Mouse (Mus musculus): ENCODE results near the gene Lpp. TPM values are rescaled to one million over a fixed set of nuclear protein-coding genes. Genes with fewer than 3 reads are reported as not detected.

The Lpp gene
- polyA plus RNA-seq, 1 experiment from 2014 or later = 79.9 TPM

DNA sequence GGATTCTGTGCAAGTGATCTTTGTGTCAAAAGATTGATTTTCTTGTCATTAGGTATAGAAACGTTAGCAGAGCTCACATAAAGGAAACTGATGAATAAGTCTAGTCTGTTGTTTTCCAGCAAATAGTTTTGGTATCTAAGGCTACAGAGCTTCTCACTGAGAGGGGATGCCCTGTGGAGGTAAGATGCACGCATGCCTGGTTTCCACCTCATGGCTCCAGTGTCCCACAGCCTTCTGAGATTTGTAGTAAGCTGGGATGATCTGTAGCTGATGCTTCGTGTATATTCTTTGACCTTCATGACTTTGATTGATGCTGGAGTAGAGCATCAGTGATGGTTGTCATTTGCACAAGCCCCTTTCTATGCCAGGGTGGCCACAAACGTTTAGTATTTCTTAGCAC is 414.3 kb downstream of the Lpp start:
- ATAC-seq (ENCODE audit: insufficient read depth) = no peak
- Histone ChIP-seq H3K4me3 (ENCODE audit: low read depth, low read length) (no peak overlapping the region), H3K27me3 (ENCODE audit: insufficient read depth, low read length) (no peaks in the 10 kb centered on the region), H3K36me3 (ENCODE audit: insufficient read depth) (no peaks in the 10 kb centered on the region), H3K9me3 (ENCODE audit: low read depth, low read length) (no peaks in the 10 kb centered on the region), H3K4me1 (ENCODE audit: insufficient read depth) (no peaks in the 10 kb centered on the region), H3K27ac (ENCODE audit: low read depth) (no peak overlapping the region), H3K4me2 (no peak overlapping the region), H3K9ac (no peak overlapping the region)
- WGBS = 52% methylated on average over 4 of the region's 4 CpGs
- no peak for TF ChIP-seq CTCF (IDR thresholded peaks at IDR 0.05; ENCODE audit: low read depth)
- DNase-seq = no peak

DNA sequence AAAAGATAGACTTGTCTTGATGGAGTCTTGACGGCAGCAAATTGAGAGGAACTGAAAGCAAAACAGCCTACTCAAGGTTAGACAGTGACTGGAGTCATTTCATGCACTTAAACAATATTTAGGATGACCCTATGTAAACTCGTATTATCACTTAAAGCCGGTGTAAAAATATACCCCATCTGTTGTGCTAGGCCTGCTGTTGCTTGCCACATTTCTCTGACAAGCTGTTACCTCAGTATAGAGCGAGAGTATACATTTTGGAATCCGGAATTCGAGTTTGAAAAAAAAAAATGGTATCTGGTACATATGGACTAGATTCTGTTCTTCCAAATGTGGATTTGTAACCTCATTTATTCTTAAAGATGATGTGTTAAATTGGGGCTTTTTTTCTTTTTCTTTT is 416.5 kb downstream of the Lpp start:
- Histone ChIP-seq H3K27ac (ENCODE audit: low read depth) (no peak overlapping the region), H3K9me3 (ENCODE audit: low read depth, low read length) (no peaks in the 10 kb centered on the region), H3K4me1 (ENCODE audit: insufficient read depth) (no peaks in the 10 kb centered on the region), H3K36me3 (ENCODE audit: insufficient read depth) (no peaks in the 10 kb centered on the region), H3K27me3 (ENCODE audit: insufficient read depth, low read length) (no peaks in the 10 kb centered on the region), H3K4me3 (ENCODE audit: low read depth, low read length) (no peak overlapping the region), H3K4me2 (no peak overlapping the region), H3K9ac (no peak overlapping the region)
- no peak for DNase-seq
- no peak for ATAC-seq (ENCODE audit: insufficient read depth)
- no peak for TF ChIP-seq CTCF (IDR thresholded peaks at IDR 0.05; ENCODE audit: low read depth)
- 75% methylated on average over 6 of the region's 6 CpGs for WGBS

DNA sequence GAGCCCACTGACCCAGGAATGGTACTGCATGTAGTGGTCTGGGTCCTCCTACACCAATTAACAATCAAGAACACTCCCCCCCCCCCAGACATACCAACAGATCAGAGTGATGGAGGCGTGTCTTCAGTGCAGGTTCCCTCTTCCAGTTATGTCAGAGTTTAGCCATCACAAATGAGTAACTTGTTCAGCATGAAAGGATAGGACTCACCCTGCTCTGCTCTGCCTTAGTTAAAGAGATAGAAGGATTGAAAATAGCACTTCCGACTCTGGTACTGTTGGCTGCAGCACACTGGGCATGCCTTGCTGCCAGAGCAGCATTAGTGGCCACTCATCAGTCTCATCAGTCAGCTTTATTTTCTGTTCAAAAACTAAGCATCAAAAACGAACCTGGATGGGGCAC is 423.3 kb downstream of the Lpp start:
- ATAC-seq (ENCODE audit: insufficient read depth) (no peak), DNase-seq (no peak)
- H3K4me1 ChIP-seq (ENCODE audit: insufficient read depth) = no peaks in the 10 kb centered on the region
- WGBS = 71% methylated on average over 3 of the region's 3 CpGs
- no peak overlapping the region for H3K4me2 ChIP-seq
- no peak overlapping the region for H3K27ac ChIP-seq (ENCODE audit: low read depth)
- H3K27me3 ChIP-seq (ENCODE audit: insufficient read depth, low read length) = no peaks in the 10 kb centered on the region
- H3K36me3 ChIP-seq (ENCODE audit: insufficient read depth) = no peaks in the 10 kb centered on the region
- no peak overlapping the region for H3K9ac ChIP-seq
- H3K4me3 ChIP-seq (ENCODE audit: low read depth, low read length) = no peak overlapping the region
- no peak for TF ChIP-seq CTCF (IDR thresholded peaks at IDR 0.05; ENCODE audit: low read depth)
- H3K9me3 ChIP-seq (ENCODE audit: low read depth, low read length) = no peaks in the 10 kb centered on the region

DNA sequence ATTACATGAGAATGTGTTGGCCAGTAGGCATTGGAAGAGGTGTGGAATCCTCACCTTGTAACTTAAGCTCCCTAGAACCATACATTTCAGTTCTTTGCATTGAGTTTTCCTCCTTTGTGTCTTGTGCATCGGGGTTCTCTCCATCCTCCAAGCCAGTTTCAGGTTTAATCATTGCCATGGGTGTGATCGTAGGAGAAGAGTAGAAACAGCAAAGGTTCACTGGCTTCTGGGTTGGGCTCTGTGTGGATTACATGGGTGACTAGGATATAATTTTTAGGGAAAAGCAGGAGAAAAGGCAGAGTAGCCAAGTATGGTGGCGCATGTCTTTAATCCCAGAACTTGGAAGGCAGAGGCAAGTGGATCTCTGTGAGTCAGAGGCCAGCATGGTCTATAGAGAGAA is 424.1 kb downstream of the Lpp start:
- no peaks in the 10 kb centered on the region for H3K4me1 ChIP-seq (ENCODE audit: insufficient read depth)
- ATAC-seq (ENCODE audit: insufficient read depth) (no peak), DNase-seq (no peak)
- no peak overlapping the region for H3K4me2 ChIP-seq
- H3K27ac ChIP-seq (ENCODE audit: low read depth) = no peak overlapping the region
- H3K9ac ChIP-seq = no peak overlapping the region
- no peaks in the 10 kb centered on the region for H3K36me3 ChIP-seq (ENCODE audit: insufficient read depth)
- H3K9me3 ChIP-seq (ENCODE audit: low read depth, low read length) = no peaks in the 10 kb centered on the region
- no peaks in the 10 kb centered on the region for H3K27me3 ChIP-seq (ENCODE audit: insufficient read depth, low read length)
- WGBS = 93% methylated on average over 3 of the region's 3 CpGs
- TF ChIP-seq CTCF (IDR thresholded peaks at IDR 0.05; ENCODE audit: low read depth) = no peak
- H3K4me3 ChIP-seq (ENCODE audit: low read depth, low read length) = no peak overlapping the region

DNA sequence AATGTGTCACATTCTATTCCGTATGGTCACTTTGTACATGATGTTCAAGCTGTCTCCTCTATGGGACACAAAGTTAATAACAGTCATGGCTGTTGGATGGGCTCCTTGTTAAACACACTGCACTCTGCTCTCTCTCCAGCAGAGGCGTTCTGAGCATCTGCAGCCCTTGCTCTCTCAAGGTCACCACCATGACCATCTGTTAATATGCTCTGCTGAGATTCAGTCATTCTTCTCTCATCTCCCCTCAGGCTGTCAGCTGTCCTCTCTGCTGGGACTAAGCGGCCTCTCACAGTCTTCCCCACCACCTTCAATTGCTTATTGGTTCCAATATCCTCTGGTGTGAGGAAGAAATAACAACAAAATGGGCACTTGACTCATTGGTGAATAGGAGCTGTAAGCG is 425.8 kb downstream of the Lpp start:
- Histone ChIP-seq H3K27me3 (ENCODE audit: insufficient read depth, low read length) (no peaks in the 10 kb centered on the region), H3K36me3 (ENCODE audit: insufficient read depth) (no peaks in the 10 kb centered on the region), H3K4me1 (ENCODE audit: insufficient read depth) (no peaks in the 10 kb centered on the region), H3K4me2 (no peak overlapping the region), H3K9ac (no peak overlapping the region), H3K9me3 (ENCODE audit: low read depth, low read length) (no peaks in the 10 kb centered on the region), H3K27ac (ENCODE audit: low read depth) (no peak overlapping the region), H3K4me3 (ENCODE audit: low read depth, low read length) (no peak overlapping the region)
- peak; percentile 29 for DNase-seq
- peak; percentile 51 for TF ChIP-seq CTCF (IDR thresholded peaks at IDR 0.05; ENCODE audit: low read depth)
- WGBS = 56% methylated on average over 4 of the region's 4 CpGs
- no peak; the same call in 1 of the 2 replicates for ATAC-seq (ENCODE audit: insufficient read depth)

DNA sequence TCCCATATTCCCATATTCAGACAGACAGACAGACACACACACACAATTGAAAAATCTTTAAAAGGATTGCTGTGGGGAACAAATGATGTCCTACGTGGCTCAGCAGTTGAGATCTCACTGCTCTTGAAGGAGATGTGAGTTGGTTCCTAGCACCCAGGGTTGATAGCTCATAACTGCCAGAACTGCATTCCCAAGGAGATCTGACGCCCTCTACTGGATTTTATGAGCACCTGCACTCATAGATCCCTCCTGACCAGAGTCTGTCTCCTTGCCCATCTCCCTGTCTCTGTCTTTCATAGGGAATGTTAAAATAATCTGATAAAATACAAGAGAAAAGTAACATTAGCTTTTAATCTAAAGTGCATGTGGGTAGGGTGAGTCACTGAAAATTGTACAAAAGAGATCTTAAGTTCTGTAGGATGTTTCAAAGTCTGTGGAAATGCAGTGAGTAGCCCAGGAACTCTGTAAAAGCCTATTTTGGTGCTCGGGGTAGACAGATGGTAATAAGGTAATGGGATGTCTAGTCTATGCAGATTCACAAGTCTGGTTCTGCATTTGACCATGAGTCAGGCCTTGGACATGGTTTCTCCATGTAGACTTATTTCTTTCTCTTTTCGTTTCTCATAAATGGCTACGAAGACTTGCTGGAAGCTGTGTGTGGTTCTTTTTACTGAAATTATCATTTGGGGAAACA is 429.0 kb downstream of the Lpp start:
- Histone ChIP-seq H3K4me2 (no peak overlapping the region), H3K36me3 (ENCODE audit: insufficient read depth) (no peaks in the 10 kb centered on the region), H3K27ac (ENCODE audit: low read depth) (no peak overlapping the region), H3K27me3 (ENCODE audit: insufficient read depth, low read length) (no peaks in the 10 kb centered on the region), H3K9ac (no peak overlapping the region), H3K9me3 (ENCODE audit: low read depth, low read length) (no peaks in the 10 kb centered on the region), H3K4me1 (ENCODE audit: insufficient read depth) (no peaks in the 10 kb centered on the region), H3K4me3 (ENCODE audit: low read depth, low read length) (no peak overlapping the region)
- DNase-seq (no peak), ATAC-seq (ENCODE audit: insufficient read depth) (no peak)
- 89% methylated on average over 5 of the region's 5 CpGs for WGBS
- TF ChIP-seq CTCF (IDR thresholded peaks at IDR 0.05; ENCODE audit: low read depth) = 0 out of 2 replicates have a peak, but pooled peaks have one; percentile 19

DNA sequence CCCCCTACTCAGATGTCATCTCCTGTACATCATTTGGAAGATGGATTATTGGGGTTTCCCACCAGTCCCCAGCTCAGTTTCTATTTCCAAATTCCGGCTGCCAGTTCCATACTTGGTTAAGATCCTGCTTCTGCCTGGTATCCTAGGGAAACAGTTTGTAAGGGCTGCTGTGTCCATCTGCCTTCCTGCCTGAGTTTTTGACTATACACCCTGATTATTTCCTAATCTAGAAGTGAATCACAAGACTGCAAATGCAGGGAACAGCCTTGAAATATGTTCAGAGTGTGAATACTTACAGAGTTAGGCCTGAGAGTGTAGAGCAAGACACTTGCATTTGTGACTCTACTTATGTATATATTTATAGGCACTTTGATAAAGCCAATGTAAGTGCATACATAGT is 429.6 kb downstream of the Lpp start:
- 89% methylated on average over 1 of the region's 1 CpGs for WGBS
- Histone ChIP-seq H3K4me1 (ENCODE audit: insufficient read depth) (no peaks in the 10 kb centered on the region), H3K4me2 (no peak overlapping the region), H3K4me3 (ENCODE audit: low read depth, low read length) (no peak overlapping the region), H3K36me3 (ENCODE audit: insufficient read depth) (no peaks in the 10 kb centered on the region), H3K9ac (no peak overlapping the region), H3K27ac (ENCODE audit: low read depth) (no peak overlapping the region), H3K9me3 (ENCODE audit: low read depth, low read length) (no peaks in the 10 kb centered on the region), H3K27me3 (ENCODE audit: insufficient read depth, low read length) (no peaks in the 10 kb centered on the region)
- DNase-seq = no peak
- TF ChIP-seq CTCF (IDR thresholded peaks at IDR 0.05; ENCODE audit: low read depth) = no peak
- no peak for ATAC-seq (ENCODE audit: insufficient read depth)
